Mouse (Mus musculus) kidney, embryonic 15.5 days (tissue): ENCODE results near the gene Snx13. TPM values are rescaled to one million over a fixed set of nuclear protein-coding genes. Genes with fewer than 3 reads are reported as not detected.
A peak's percentile ranks its signal among the peaks of the same experiment; 100 is the strongest.

Experiments
- ATAC-seq: fragments of 200-750 bp; cut with Nextera tagmentation; replicated peaks from 2 replicates; pipeline ENCODE4 v1.8.0; 2017; ENCODE audit warnings: moderate TSS enrichment; ENCODE audit not compliant: low FRiP score
- H3K27ac ChIP-seq: fragments of 300-500 bp; sonication (generic); 2 replicates; pipeline ENCODE4 v1.5.1; 2015; ENCODE audit warnings: mild to moderate bottlenecking, inconsistent platforms
- H3K27me3 ChIP-seq: fragments of 300-500 bp; sonication (generic); 2 replicates; pipeline ENCODE4 v1.6.1; 2015; ENCODE audit warnings: inconsistent platforms
- H3K36me3 ChIP-seq: fragments of 300-500 bp; sonication (generic); 2 replicates; pipeline ENCODE4 v1.6.1; 2015; ENCODE audit warnings: inconsistent platforms
- H3K4me1 ChIP-seq: fragments of 300-500 bp; sonication (generic); 2 replicates; pipeline ENCODE4 v1.6.1; 2015; ENCODE audit warnings: inconsistent platforms
- H3K4me2 ChIP-seq: fragments of 300-500 bp; sonication (generic); 2 replicates; pipeline ENCODE4 v1.6.1; 2015; ENCODE audit warnings: moderate library complexity, mild to moderate bottlenecking, inconsistent platforms
- H3K4me3 ChIP-seq: fragments of 300-500 bp; sonication (generic); replicated peaks from 2 replicates; pipeline ENCODE4 v1.5.1; 2015; ENCODE audit warnings: mild to moderate bottlenecking, inconsistent platforms
- H3K9ac ChIP-seq: fragments of 300-500 bp; sonication (generic); 2 replicates; pipeline ENCODE4 v1.6.1; 2015; ENCODE audit warnings: mild to moderate bottlenecking, inconsistent platforms
- H3K9me3 ChIP-seq: fragments of 300-500 bp; sonication (generic); replicated peaks from 2 replicates; pipeline ENCODE4 v1.6.1; 2016; ENCODE audit warnings: inconsistent platforms
- WGBS: fragments of 180-500 bp; shearing (Covaris S2); methylation state at CpG from one replicate; pipeline ENCODE4 v1.1.7; 2015; ENCODE audit warnings: mixed read lengths; 5-methylcytosine and 5-hydroxymethylcytosine counted together
- polyA plus RNA-seq: library from polyadenylated mRNA; unstranded; fragments of >200 nt; fragmentation: Nextera tagmentation; extraction: Ambion mirVana; gene quantifications from 2 replicates; pipeline ENCODE4 v1.2.1, GENCODE M21; 2015

The Snx13 gene
- polyA plus RNA-seq: 24.8 and 28.4 TPM in 2 replicates

- H3K36me3 ChIP-seq: no peaks in the 10 kb centered on the region
- WGBS: under 1% methylated on average over 46 of the region's 51 CpGs
- H3K9me3 ChIP-seq: no peaks in the 10 kb centered on the region
- peak within 1 kb of the TSS; percentile 76 for H3K4me2 ChIP-seq
- H3K27ac ChIP-seq: peak within 1 kb of the TSS; percentile 97
- H3K4me3 ChIP-seq: peak within 1 kb of the TSS; percentile 88
- ATAC-seq: peak; percentile 99
- no peaks in the 10 kb centered on the region for H3K27me3 ChIP-seq
- H3K9ac ChIP-seq: peak within 1 kb of the TSS; percentile 84
- peaks cover 6% of the 10 kb centered on the region for H3K4me1 ChIP-seq
Measured at GRCm38 (mm10) chr12:35046999-35047319, at the start of gene Snx13. Gene Snx13, plus strand, starts transcription at chr12:35047186.

GRCm38 (mm10) chr12:34997597-34998182 is 49.3 kb upstream of the Snx13 start:
- no peak for ATAC-seq
- H3K27me3 ChIP-seq: no peaks in the 10 kb centered on the region
- no peaks in the 10 kb centered on the region for H3K4me1 ChIP-seq
- no peak overlapping the region for H3K4me2 ChIP-seq
- H3K9me3 ChIP-seq: no peaks in the 10 kb centered on the region
- no peaks in the 10 kb centered on the region for H3K36me3 ChIP-seq
- H3K27ac ChIP-seq: no peak overlapping the region
- no peak overlapping the region for H3K9ac ChIP-seq
- no peak overlapping the region for H3K4me3 ChIP-seq
- 83% methylated on average over 3 of the region's 3 CpGs for WGBS

GRCm38 (mm10) chr12:34998778-34999467 is 48.1 kb upstream of the Snx13 start:
- Histone ChIP-seq H3K36me3 (no peaks in the 10 kb centered on the region), H3K4me2 (no peak overlapping the region), H3K27me3 (no peaks in the 10 kb centered on the region), H3K9me3 (no peaks in the 10 kb centered on the region), H3K9ac (no peak overlapping the region), H3K4me3 (no peak overlapping the region), H3K4me1 (no peaks in the 10 kb centered on the region), H3K27ac (no peak overlapping the region)
- no peak for ATAC-seq
- WGBS: 41% methylated on average over 12 of the region's 12 CpGs

GRCm38 (mm10) chr12:35000323-35000722 is 46.7 kb upstream of the Snx13 start:
- Histone ChIP-seq H3K4me3 (no peak overlapping the region), H3K9me3 (no peaks in the 10 kb centered on the region), H3K27ac (no peak overlapping the region), H3K27me3 (no peaks in the 10 kb centered on the region), H3K4me1 (no peaks in the 10 kb centered on the region), H3K36me3 (no peaks in the 10 kb centered on the region), H3K9ac (no peak overlapping the region), H3K4me2 (no peak overlapping the region)
- ATAC-seq: no peak
- WGBS: 60% methylated on average over 4 of the region's 4 CpGs

GRCm38 (mm10) chr12:35005748-35006147 is 41.2 kb upstream of the Snx13 start:
- no peak overlapping the region for H3K4me3 ChIP-seq
- no peaks in the 10 kb centered on the region for H3K9me3 ChIP-seq
- H3K36me3 ChIP-seq: no peaks in the 10 kb centered on the region
- no peak overlapping the region for H3K27ac ChIP-seq
- no peak overlapping the region for H3K9ac ChIP-seq
- H3K4me2 ChIP-seq: no peak overlapping the region
- ATAC-seq: no peak
- H3K27me3 ChIP-seq: no peaks in the 10 kb centered on the region
- peaks cover 7% of the 10 kb centered on the region; the same call in 1 of the 2 replicates for H3K4me1 ChIP-seq

- Histone ChIP-seq H3K27ac (no peak overlapping the region), H3K36me3 (no peaks in the 10 kb centered on the region), H3K27me3 (no peaks in the 10 kb centered on the region), H3K4me1 (peaks cover 7% of the 10 kb centered on the region; the same call in 1 of the 2 replicates), H3K4me2 (no peak overlapping the region), H3K9me3 (no peaks in the 10 kb centered on the region), H3K9ac (no peak overlapping the region), H3K4me3 (no peak overlapping the region)
- 66% methylated on average over 1 of the region's 1 CpGs for WGBS
- no peak for ATAC-seq
Measured at GRCm38 (mm10) chr12:35007851-35008250, 39.1 kb upstream of the Snx13 start.

GRCm38 (mm10) chr12:35008340-35009137 is 38.4 kb upstream of the Snx13 start:
- WGBS: 39% methylated on average over 11 of the region's 11 CpGs
- Histone ChIP-seq H3K36me3 (no peaks in the 10 kb centered on the region), H3K27me3 (no peaks in the 10 kb centered on the region), H3K9me3 (no peaks in the 10 kb centered on the region), H3K4me1 (peaks cover 7% of the 10 kb centered on the region; the same call in 1 of the 2 replicates), H3K27ac (no peak overlapping the region), H3K4me2 (no peak overlapping the region), H3K4me3 (no peak overlapping the region), H3K9ac (no peak overlapping the region)
- ATAC-seq: peak; percentile 70

- ATAC-seq: no peak
- Histone ChIP-seq H3K27me3 (no peaks in the 10 kb centered on the region), H3K4me2 (no peak overlapping the region), H3K9me3 (no peaks in the 10 kb centered on the region), H3K36me3 (no peaks in the 10 kb centered on the region), H3K4me1 (peaks cover 7% of the 10 kb centered on the region; the same call in 1 of the 2 replicates), H3K4me3 (no peak overlapping the region), H3K9ac (no peak overlapping the region), H3K27ac (no peak overlapping the region)
- 63% methylated on average over 1 of the region's 1 CpGs for WGBS
Measured at GRCm38 (mm10) chr12:35011462-35011861, 35.5 kb upstream of the Snx13 start.

GRCm38 (mm10) chr12:35013950-35014349 is 33.0 kb upstream of the Snx13 start:
- Histone ChIP-seq H3K27me3 (no peaks in the 10 kb centered on the region), H3K9ac (no peak overlapping the region), H3K4me2 (no peak overlapping the region), H3K27ac (no peak overlapping the region), H3K4me3 (no peak overlapping the region), H3K9me3 (no peaks in the 10 kb centered on the region), H3K36me3 (no peaks in the 10 kb centered on the region), H3K4me1 (no peaks in the 10 kb centered on the region)
- 79% methylated on average over 2 of the region's 2 CpGs for WGBS
- no peak for ATAC-seq

- Histone ChIP-seq H3K27me3 (no peaks in the 10 kb centered on the region), H3K9me3 (no peaks in the 10 kb centered on the region), H3K4me2 (no peak overlapping the region), H3K9ac (no peak overlapping the region), H3K4me1 (no peaks in the 10 kb centered on the region), H3K36me3 (no peaks in the 10 kb centered on the region), H3K4me3 (no peak overlapping the region), H3K27ac (no peak overlapping the region)
- WGBS: 54% methylated on average over 3 of the region's 3 CpGs
- ATAC-seq: no peak
Measured at GRCm38 (mm10) chr12:35016056-35016455, 30.9 kb upstream of the Snx13 start.

- Histone ChIP-seq H3K9ac (no peak overlapping the region), H3K9me3 (no peaks in the 10 kb centered on the region), H3K4me2 (no peak overlapping the region), H3K4me1 (no peaks in the 10 kb centered on the region), H3K27me3 (no peaks in the 10 kb centered on the region), H3K36me3 (no peaks in the 10 kb centered on the region), H3K27ac (peak overlapping the region; percentile 52; the same call in 1 of the 2 replicates), H3K4me3 (no peak overlapping the region)
- peak; percentile 36; the same call in 1 of the 2 replicates for ATAC-seq
- WGBS: 60% methylated on average over 9 of the region's 9 CpGs
Measured at GRCm38 (mm10) chr12:35016481-35017250, 30.3 kb upstream of the Snx13 start.
